Mouse (Mus musculus): ENCODE data around the gene Fos. TPM values are rescaled to one million over a fixed set of nuclear protein-coding genes. Genes with fewer than 3 reads are reported as not detected.

The Fos gene
- polyA plus RNA-seq, 1 experiment from 2014 or later: 1.8 TPM

DNA sequence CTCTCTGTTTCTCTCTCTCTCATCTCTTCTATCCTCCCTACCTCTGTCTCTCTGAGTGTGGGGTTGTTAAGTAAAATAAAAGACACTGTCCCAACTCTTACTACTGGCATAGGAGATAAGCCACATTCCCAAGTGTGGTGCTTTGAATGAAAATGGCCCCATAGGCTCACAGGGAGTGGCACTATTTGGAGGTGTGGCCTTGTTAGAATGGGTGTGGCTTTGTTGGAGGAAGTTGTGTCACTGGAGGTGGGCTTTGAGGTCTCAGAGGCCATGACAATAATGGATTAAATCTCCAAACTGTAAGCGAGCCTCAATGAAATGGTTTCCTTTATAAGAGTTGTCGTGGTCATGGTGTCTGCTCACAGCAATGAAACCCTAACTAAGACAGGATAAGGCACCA is 36.3 kb downstream of the Fos start:
- Histone ChIP-seq H3K4me1 (ENCODE audit: control insufficient read depth, insufficient read depth, low read length) (no peaks in the 10 kb centered on the region), H3K27me3 (ENCODE audit: control insufficient read depth, insufficient read depth, low read depth, low read length) (no peaks in the 10 kb centered on the region), H3K4me2 (ENCODE audit: low read length) (no peak overlapping the region), H3K9me3 (replicated peaks; ENCODE audit: control insufficient read depth, low read length, poor library complexity, severe bottlenecking) (peaks cover 2% of the 10 kb centered on the region), H3K4me3 (ENCODE audit: low read depth, low read length) (no peak overlapping the region), H3K36me3 (ENCODE audit: control insufficient read depth, insufficient read depth, low read length) (no peaks in the 10 kb centered on the region), H3K9ac (ENCODE audit: low read depth, low read length) (no peak overlapping the region), H3K27ac (ENCODE audit: low read length) (no peak overlapping the region)
- ATAC-seq: no peak
- 99% methylated on average over 2 of the region's 2 CpGs for WGBS

DNA sequence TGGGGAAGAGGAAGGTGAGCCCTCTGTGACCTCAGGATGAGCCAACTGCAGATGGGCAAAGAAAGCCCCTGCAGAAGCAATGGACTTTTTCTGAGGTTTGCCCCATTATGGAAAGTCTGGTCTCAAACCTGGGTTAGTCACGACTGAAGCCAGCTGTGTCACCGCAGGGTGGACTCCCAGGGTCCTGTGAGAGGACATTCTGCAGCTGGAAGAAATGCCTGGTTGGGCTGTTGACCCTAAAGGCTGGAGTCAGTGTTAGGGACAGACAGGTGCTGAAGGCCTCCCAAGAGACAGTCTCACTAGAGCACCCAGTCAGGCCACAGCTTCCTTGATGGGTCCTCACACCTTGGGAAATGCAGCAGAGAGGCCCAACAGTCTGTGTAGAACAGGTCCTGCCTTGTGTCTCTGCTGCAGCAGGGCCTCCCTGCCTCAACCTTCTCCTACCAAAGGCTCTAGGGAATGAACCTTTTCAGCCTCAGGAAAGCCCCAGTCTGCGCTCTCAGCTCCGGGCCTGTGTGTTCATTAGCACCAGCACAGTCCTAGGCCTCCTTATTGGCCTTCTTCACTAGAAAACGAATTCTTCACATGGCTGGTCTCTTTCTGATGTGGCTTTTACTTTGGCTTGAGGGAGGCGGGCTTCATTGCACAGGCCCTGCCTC is 40.2 kb downstream of the Fos start:
- no peaks in the 10 kb centered on the region for H3K27me3 ChIP-seq (ENCODE audit: control insufficient read depth, insufficient read depth, low read depth, low read length)
- no peak overlapping the region for H3K4me3 ChIP-seq (ENCODE audit: low read depth, low read length)
- no peaks in the 10 kb centered on the region for H3K4me1 ChIP-seq (ENCODE audit: control insufficient read depth, insufficient read depth, low read length)
- no peak overlapping the region for H3K9ac ChIP-seq (ENCODE audit: low read depth, low read length)
- H3K4me2 ChIP-seq (ENCODE audit: low read length): no peak overlapping the region
- 79% methylated on average over 6 of the region's 6 CpGs for WGBS
- no peak overlapping the region for H3K27ac ChIP-seq (ENCODE audit: low read length)
- no peaks in the 10 kb centered on the region for H3K9me3 ChIP-seq (replicated peaks; ENCODE audit: control insufficient read depth, low read length, poor library complexity, severe bottlenecking)
- no peaks in the 10 kb centered on the region for H3K36me3 ChIP-seq (ENCODE audit: control insufficient read depth, insufficient read depth, low read length)
- no peak for ATAC-seq

DNA sequence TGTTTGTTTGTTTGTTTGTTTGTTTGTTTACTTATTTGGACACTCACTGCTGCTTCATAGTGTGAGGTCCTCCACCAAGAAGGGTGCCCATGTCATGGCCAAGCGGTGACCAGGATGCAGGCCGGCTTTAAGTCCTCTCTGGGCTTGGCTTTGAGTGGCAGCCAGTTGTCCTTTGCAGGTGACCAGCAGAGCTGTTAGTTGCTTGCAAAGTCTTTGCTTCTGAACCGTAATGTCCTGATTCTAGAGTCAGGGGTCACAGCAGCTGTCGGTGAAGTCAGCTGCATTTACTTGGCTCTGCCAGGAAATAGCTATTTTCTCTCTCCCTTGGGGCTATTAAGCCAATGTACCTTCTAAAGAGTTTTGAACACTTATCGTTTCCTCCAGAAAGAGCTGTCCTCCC is 41.3 kb downstream of the Fos start:
- Histone ChIP-seq H3K4me1 (ENCODE audit: control insufficient read depth, insufficient read depth, low read length) (no peaks in the 10 kb centered on the region), H3K9ac (ENCODE audit: low read depth, low read length) (no peak overlapping the region), H3K9me3 (replicated peaks; ENCODE audit: control insufficient read depth, low read length, poor library complexity, severe bottlenecking) (no peaks in the 10 kb centered on the region), H3K4me2 (ENCODE audit: low read length) (no peak overlapping the region), H3K36me3 (ENCODE audit: control insufficient read depth, insufficient read depth, low read length) (no peaks in the 10 kb centered on the region), H3K27ac (ENCODE audit: low read length) (no peak overlapping the region), H3K27me3 (ENCODE audit: control insufficient read depth, insufficient read depth, low read depth, low read length) (no peaks in the 10 kb centered on the region), H3K4me3 (ENCODE audit: low read depth, low read length) (no peak overlapping the region)
- ATAC-seq: no peak
- WGBS: 80% methylated on average over 5 of the region's 5 CpGs

DNA sequence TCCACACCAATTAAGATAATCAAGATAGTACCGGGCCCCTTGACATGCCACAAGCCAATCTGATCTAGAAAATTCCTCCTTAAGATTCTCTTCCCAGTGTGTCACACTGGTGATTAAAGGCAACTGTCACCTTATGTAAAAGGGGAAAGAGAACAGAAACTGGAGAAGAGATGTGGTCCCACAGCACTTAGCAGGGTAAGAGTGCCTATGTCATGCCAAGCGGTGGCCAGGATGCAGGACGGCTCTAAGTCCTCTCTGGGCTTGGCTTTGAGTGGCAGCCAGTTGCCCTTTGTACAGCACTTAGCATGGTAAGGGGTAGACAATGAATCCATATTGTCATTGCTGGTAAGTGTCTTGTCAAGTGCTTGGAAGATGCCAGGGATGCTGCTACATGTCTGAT is 42.2 kb downstream of the Fos start:
- no peaks in the 10 kb centered on the region for H3K36me3 ChIP-seq (ENCODE audit: control insufficient read depth, insufficient read depth, low read length)
- WGBS: 89% methylated on average over 3 of the region's 3 CpGs
- H3K27ac ChIP-seq (ENCODE audit: low read length): no peak overlapping the region
- no peaks in the 10 kb centered on the region for H3K27me3 ChIP-seq (ENCODE audit: control insufficient read depth, insufficient read depth, low read depth, low read length)
- ATAC-seq: no peak
- H3K4me3 ChIP-seq (ENCODE audit: low read depth, low read length): no peak overlapping the region
- H3K4me2 ChIP-seq (ENCODE audit: low read length): no peak overlapping the region
- no peaks in the 10 kb centered on the region for H3K9me3 ChIP-seq (replicated peaks; ENCODE audit: control insufficient read depth, low read length, poor library complexity, severe bottlenecking)
- no peaks in the 10 kb centered on the region for H3K4me1 ChIP-seq (ENCODE audit: control insufficient read depth, insufficient read depth, low read length)
- H3K9ac ChIP-seq (ENCODE audit: low read depth, low read length): no peak overlapping the region

DNA sequence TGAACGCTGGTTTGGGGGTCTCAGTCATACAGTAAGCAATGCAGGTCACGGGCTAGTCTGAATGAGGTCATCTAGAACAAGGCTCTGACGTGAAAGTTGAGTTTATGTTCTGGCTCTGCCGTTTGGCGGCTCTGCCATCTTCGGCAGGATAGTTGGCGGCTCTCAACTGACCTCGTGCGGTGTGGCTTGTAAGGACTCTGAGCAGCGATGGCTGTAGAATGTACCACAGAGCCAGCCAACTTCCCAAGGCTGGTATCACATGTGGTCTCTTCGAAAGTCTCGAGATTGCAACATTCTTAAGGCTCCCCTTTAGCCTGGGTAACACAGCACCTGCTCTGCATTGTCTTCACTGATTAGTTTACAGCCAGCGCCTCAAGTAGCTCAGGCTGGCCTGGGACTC is 43.6 kb downstream of the Fos start:
- H3K27ac ChIP-seq (ENCODE audit: low read length): no peak overlapping the region
- no peaks in the 10 kb centered on the region for H3K4me1 ChIP-seq (ENCODE audit: control insufficient read depth, insufficient read depth, low read length)
- no peaks in the 10 kb centered on the region for H3K27me3 ChIP-seq (ENCODE audit: control insufficient read depth, insufficient read depth, low read depth, low read length)
- ATAC-seq: no peak
- H3K9ac ChIP-seq (ENCODE audit: low read depth, low read length): no peak overlapping the region
- 93% methylated on average over 13 of the region's 13 CpGs for WGBS
- H3K9me3 ChIP-seq (replicated peaks; ENCODE audit: control insufficient read depth, low read length, poor library complexity, severe bottlenecking): no peaks in the 10 kb centered on the region
- H3K36me3 ChIP-seq (ENCODE audit: control insufficient read depth, insufficient read depth, low read length): no peaks in the 10 kb centered on the region
- H3K4me3 ChIP-seq (ENCODE audit: low read depth, low read length): no peak overlapping the region
- no peak overlapping the region for H3K4me2 ChIP-seq (ENCODE audit: low read length)

DNA sequence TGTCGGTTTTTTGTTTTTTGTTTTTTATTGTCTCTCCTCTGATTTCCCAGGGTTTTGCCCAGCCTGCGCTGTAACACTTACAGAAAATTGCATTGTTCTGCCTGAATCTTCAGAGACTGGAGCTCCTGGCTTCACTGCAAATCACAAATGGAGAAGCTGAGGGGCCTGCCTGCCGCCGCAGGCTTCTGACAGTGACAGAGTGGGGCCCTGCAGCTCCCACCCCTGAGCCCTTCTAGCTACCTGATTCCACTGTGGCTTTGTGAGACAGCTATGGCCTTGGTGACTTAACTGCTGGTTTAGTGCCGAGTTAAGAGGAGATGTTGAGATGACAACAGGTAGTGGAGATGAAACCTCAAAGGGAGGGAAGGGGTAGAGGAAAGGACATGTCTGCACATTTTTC is 44.3 kb downstream of the Fos start:
- no peaks in the 10 kb centered on the region for H3K9me3 ChIP-seq (replicated peaks; ENCODE audit: control insufficient read depth, low read length, poor library complexity, severe bottlenecking)
- no peak overlapping the region for H3K4me3 ChIP-seq (ENCODE audit: low read depth, low read length)
- H3K4me2 ChIP-seq (ENCODE audit: low read length): no peak overlapping the region
- no peak for ATAC-seq
- H3K27me3 ChIP-seq (ENCODE audit: control insufficient read depth, insufficient read depth, low read depth, low read length): no peaks in the 10 kb centered on the region
- no peaks in the 10 kb centered on the region for H3K36me3 ChIP-seq (ENCODE audit: control insufficient read depth, insufficient read depth, low read length)
- no peaks in the 10 kb centered on the region for H3K4me1 ChIP-seq (ENCODE audit: control insufficient read depth, insufficient read depth, low read length)
- H3K27ac ChIP-seq (ENCODE audit: low read length): no peak overlapping the region
- 88% methylated on average over 5 of the region's 5 CpGs for WGBS
- no peak overlapping the region for H3K9ac ChIP-seq (ENCODE audit: low read depth, low read length)

DNA sequence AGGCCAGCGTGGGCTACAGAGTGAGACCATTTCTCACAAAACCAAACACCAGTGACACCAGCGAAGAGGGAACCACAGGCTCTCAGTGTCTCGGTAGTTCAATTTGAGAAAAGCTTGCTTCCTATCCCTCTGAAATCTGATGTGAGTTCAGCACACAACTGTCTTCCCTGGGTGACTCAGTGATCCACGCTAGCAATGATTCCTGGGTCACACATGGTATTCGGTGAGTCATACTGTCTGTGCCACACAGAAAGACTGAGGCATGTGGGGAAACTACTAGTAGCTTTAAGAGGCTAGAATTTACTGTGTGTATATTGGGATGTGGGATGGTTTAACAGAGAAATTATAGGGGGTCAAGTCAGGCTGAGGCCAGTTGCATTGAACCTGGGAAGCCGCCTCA is 45.9 kb downstream of the Fos start:
- H3K9ac ChIP-seq (ENCODE audit: low read depth, low read length): no peak overlapping the region
- no peak overlapping the region for H3K4me3 ChIP-seq (ENCODE audit: low read depth, low read length)
- H3K36me3 ChIP-seq (ENCODE audit: control insufficient read depth, insufficient read depth, low read length): no peaks in the 10 kb centered on the region
- H3K4me1 ChIP-seq (ENCODE audit: control insufficient read depth, insufficient read depth, low read length): peaks cover under 1% of the 10 kb centered on the region; the same call in 1 of the 2 replicates
- no peaks in the 10 kb centered on the region for H3K27me3 ChIP-seq (ENCODE audit: control insufficient read depth, insufficient read depth, low read depth, low read length)
- no peak overlapping the region for H3K4me2 ChIP-seq (ENCODE audit: low read length)
- no peak for ATAC-seq
- no peak overlapping the region for H3K27ac ChIP-seq (ENCODE audit: low read length)
- H3K9me3 ChIP-seq (replicated peaks; ENCODE audit: control insufficient read depth, low read length, poor library complexity, severe bottlenecking): no peaks in the 10 kb centered on the region
- 95% methylated on average over 6 of the region's 6 CpGs for WGBS

DNA sequence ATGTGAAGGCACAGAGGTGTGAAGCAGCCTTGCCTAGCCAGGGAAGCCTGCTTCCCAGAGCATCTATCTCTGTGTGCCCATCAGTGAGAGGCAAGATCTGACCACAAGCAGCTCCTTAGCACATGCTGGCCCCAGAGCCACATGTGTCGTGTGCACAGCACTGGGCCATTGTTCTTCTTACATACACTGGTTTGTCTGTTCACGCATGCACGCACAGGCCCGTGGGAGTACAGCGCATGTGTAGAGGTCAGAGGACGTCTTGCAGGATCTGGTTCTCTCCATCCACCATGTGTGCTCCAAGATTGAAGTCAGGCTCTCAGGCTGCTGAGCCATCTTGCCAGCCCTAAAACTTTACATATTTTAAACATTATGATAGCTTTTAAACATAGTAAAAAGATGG is 47.4 kb downstream of the Fos start:
- H3K27me3 ChIP-seq (ENCODE audit: control insufficient read depth, insufficient read depth, low read depth, low read length): no peaks in the 10 kb centered on the region
- 82% methylated on average over 6 of the region's 6 CpGs for WGBS
- H3K4me2 ChIP-seq (ENCODE audit: low read length): no peak overlapping the region
- H3K27ac ChIP-seq (ENCODE audit: low read length): no peak overlapping the region
- H3K4me1 ChIP-seq (ENCODE audit: control insufficient read depth, insufficient read depth, low read length): peaks cover 2% of the 10 kb centered on the region; the same call in 1 of the 2 replicates
- no peak overlapping the region for H3K9ac ChIP-seq (ENCODE audit: low read depth, low read length)
- no peaks in the 10 kb centered on the region for H3K36me3 ChIP-seq (ENCODE audit: control insufficient read depth, insufficient read depth, low read length)
- H3K9me3 ChIP-seq (replicated peaks; ENCODE audit: control insufficient read depth, low read length, poor library complexity, severe bottlenecking): no peaks in the 10 kb centered on the region
- no peak for ATAC-seq
- no peak overlapping the region for H3K4me3 ChIP-seq (ENCODE audit: low read depth, low read length)

DNA sequence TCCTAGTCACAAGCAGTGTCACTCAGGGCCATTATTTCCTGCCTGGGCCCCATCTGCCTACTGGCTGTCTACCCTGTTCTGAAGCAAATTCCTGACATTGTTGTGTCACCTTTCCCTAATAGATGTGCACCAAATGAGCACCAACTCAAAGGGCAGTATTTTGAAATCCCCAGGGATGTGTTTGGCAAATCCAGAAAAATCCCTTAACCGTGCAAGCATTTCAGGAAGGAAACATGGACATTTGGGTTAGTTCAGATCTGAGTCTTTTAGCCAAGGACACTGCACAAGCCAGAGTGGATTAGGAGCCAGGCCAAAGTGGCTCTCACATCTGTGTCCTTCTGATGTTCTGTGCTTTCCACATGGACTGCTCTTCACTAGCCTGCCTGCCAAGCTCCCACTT is 48.0 kb downstream of the Fos start:
- no peak overlapping the region for H3K4me2 ChIP-seq (ENCODE audit: low read length)
- no peak overlapping the region for H3K4me3 ChIP-seq (ENCODE audit: low read depth, low read length)
- H3K27ac ChIP-seq (ENCODE audit: low read length): no peak overlapping the region
- no peaks in the 10 kb centered on the region for H3K9me3 ChIP-seq (replicated peaks; ENCODE audit: control insufficient read depth, low read length, poor library complexity, severe bottlenecking)
- H3K36me3 ChIP-seq (ENCODE audit: control insufficient read depth, insufficient read depth, low read length): no peaks in the 10 kb centered on the region
- ATAC-seq: no peak
- peaks cover 2% of the 10 kb centered on the region; the same call in 1 of the 2 replicates for H3K4me1 ChIP-seq (ENCODE audit: control insufficient read depth, insufficient read depth, low read length)
- WGBS: 86% methylated on average over 1 of the region's 1 CpGs
- H3K9ac ChIP-seq (ENCODE audit: low read depth, low read length): no peak overlapping the region
- no peaks in the 10 kb centered on the region for H3K27me3 ChIP-seq (ENCODE audit: control insufficient read depth, insufficient read depth, low read depth, low read length)
